Mouse (Mus musculus): ENCODE measurements around the gene Lmna. TPM values are rescaled to one million over a fixed set of nuclear protein-coding genes. Genes with fewer than 3 reads are reported as not detected.

The Lmna gene
- total RNA-seq, 1 experiment = 121 TPM

GRCm38 (mm10) chr3:88480679-88481078 lies 29.1 kb downstream of the Lmna start:
- H3K4me1 ChIP-seq (ENCODE audit: control insufficient read depth in 2 of 2, insufficient read depth in 2 of 2, low read length in 2 of 2, poor library complexity in 1 of 2) = peaks cover 3 to 12% of the 10 kb centered on the region in 2 experiments; a peak in 2 of 4 replicates
- H3K4me3 ChIP-seq (ENCODE audit: insufficient read depth in 1 of 2, low read depth in 1 of 2, low read length in 2 of 2, poor library complexity in 1 of 2, severe bottlenecking in 1 of 2) = no peak overlapping the region
- no peak for TF ChIP-seq HCFC1 (IDR thresholded peaks at IDR 0.05; ENCODE audit: borderline replicate concordance, insufficient read depth, low read length)
- TF ChIP-seq MAFK (IDR thresholded peaks at IDR 0.05; ENCODE audit: insufficient read depth, low read depth, low read length) = no peak
- no peak for TF ChIP-seq ZC3H11A (IDR thresholded peaks at IDR 0.05; ENCODE audit: borderline replicate concordance, low read depth, low read length)
- no peak for TF ChIP-seq CHD2 (IDR thresholded peaks at IDR 0.05; ENCODE audit: low read depth, low read length)
- TF ChIP-seq ZNF384 (IDR thresholded peaks at IDR 0.05; ENCODE audit: low read depth, low read length) = no peak
- no peaks in the 10 kb centered on the region for H3K9me3 ChIP-seq (ENCODE audit: control insufficient read depth, insufficient read depth, low read depth, low read length)
- H3K36me3 ChIP-seq (ENCODE audit: control insufficient read depth, insufficient read depth, low read length, poor library complexity, severe bottlenecking) = no peaks in the 10 kb centered on the region
- H3K27ac ChIP-seq (ENCODE audit: insufficient read depth, low read depth, low read length, poor library complexity, severe bottlenecking) = no peak overlapping the region
- no peak overlapping the region for H3K9ac ChIP-seq (ENCODE audit: insufficient read depth, low read depth, low read length, poor library complexity, severe bottlenecking)
- in situ Hi-C loops (cut with MboI; ENCODE audit: low sequenced_read_pairs in 2 of 2, unreplicated experiment in 2 of 2) = no loop called here
- DNase-seq (ENCODE audit: low read depth, low spot score) = no peak

- Histone ChIP-seq H3K36me3 (ENCODE audit: control insufficient read depth, insufficient read depth, low read length, poor library complexity, severe bottlenecking) (no peaks in the 10 kb centered on the region), H3K27ac (ENCODE audit: insufficient read depth, low read depth, low read length, poor library complexity, severe bottlenecking) (no peak overlapping the region), H3K9ac (ENCODE audit: insufficient read depth, low read depth, low read length, poor library complexity, severe bottlenecking) (no peak overlapping the region), H3K4me3 (ENCODE audit: insufficient read depth in 1 of 2, low read depth in 1 of 2, low read length in 2 of 2, poor library complexity in 1 of 2, severe bottlenecking in 1 of 2) (no peak overlapping the region), H3K4me1 (ENCODE audit: control insufficient read depth in 2 of 2, insufficient read depth in 2 of 2, low read length in 2 of 2, poor library complexity in 1 of 2) (peaks cover 0 to 11% of the 10 kb centered on the region in 2 experiments; a peak in 1 of 4 replicates), H3K9me3 (ENCODE audit: control insufficient read depth, insufficient read depth, low read depth, low read length) (no peaks in the 10 kb centered on the region)
- in situ Hi-C loops (cut with MboI; ENCODE audit: low sequenced_read_pairs in 2 of 2, unreplicated experiment in 2 of 2) = loop anchor here in 1 of 2 experiments (10.0 kb wide), 1 partner anchor 75 kb away; no protein-coding TSS in a partner anchor
- DNase-seq (ENCODE audit: low read depth, low spot score) = no peak
- TF ChIP-seq MAFK (IDR thresholded peaks at IDR 0.05; ENCODE audit: insufficient read depth, low read depth, low read length) (no peak), ZC3H11A (IDR thresholded peaks at IDR 0.05; ENCODE audit: borderline replicate concordance, low read depth, low read length) (no peak), HCFC1 (IDR thresholded peaks at IDR 0.05; ENCODE audit: borderline replicate concordance, insufficient read depth, low read length) (no peak), CHD2 (IDR thresholded peaks at IDR 0.05; ENCODE audit: low read depth, low read length) (no peak), ZNF384 (IDR thresholded peaks at IDR 0.05; ENCODE audit: low read depth, low read length) (no peak)
These were observed 29.9 kb downstream of the Lmna start for GRCm38 (mm10) chr3:88479828-88480227.

GRCm38 (mm10) chr3:88479163-88479562 lies 30.6 kb downstream of the Lmna start:
- DNase-seq (ENCODE audit: low read depth, low spot score) = no peak
- TF ChIP-seq ZNF384 (IDR thresholded peaks at IDR 0.05; ENCODE audit: low read depth, low read length) = no peak
- TF ChIP-seq HCFC1 (IDR thresholded peaks at IDR 0.05; ENCODE audit: borderline replicate concordance, insufficient read depth, low read length) = no peak
- TF ChIP-seq ZC3H11A (IDR thresholded peaks at IDR 0.05; ENCODE audit: borderline replicate concordance, low read depth, low read length) = no peak
- TF ChIP-seq CHD2 (IDR thresholded peaks at IDR 0.05; ENCODE audit: low read depth, low read length) = no peak
- no peak for TF ChIP-seq MAFK (IDR thresholded peaks at IDR 0.05; ENCODE audit: insufficient read depth, low read depth, low read length)
- Histone ChIP-seq H3K27ac (ENCODE audit: insufficient read depth, low read depth, low read length, poor library complexity, severe bottlenecking) (no peak overlapping the region), H3K4me3 (ENCODE audit: insufficient read depth in 1 of 2, low read depth in 1 of 2, low read length in 2 of 2, poor library complexity in 1 of 2, severe bottlenecking in 1 of 2) (no peak overlapping the region), H3K36me3 (ENCODE audit: control insufficient read depth, insufficient read depth, low read length, poor library complexity, severe bottlenecking) (no peaks in the 10 kb centered on the region), H3K9ac (ENCODE audit: insufficient read depth, low read depth, low read length, poor library complexity, severe bottlenecking) (no peak overlapping the region), H3K9me3 (ENCODE audit: control insufficient read depth, insufficient read depth, low read depth, low read length) (no peaks in the 10 kb centered on the region), H3K4me1 (ENCODE audit: control insufficient read depth in 2 of 2, insufficient read depth in 2 of 2, low read length in 2 of 2, poor library complexity in 1 of 2) (peaks cover 0 to 10% of the 10 kb centered on the region in 2 experiments; a peak in 1 of 4 replicates)
- in situ Hi-C loops (cut with MboI; ENCODE audit: low sequenced_read_pairs in 2 of 2, unreplicated experiment in 2 of 2) = loop anchor here in 1 of 2 experiments (10.0 kb wide), 1 partner anchor 74 kb away; no protein-coding TSS in a partner anchor

- Histone ChIP-seq H3K4me1 (ENCODE audit: control insufficient read depth in 2 of 2, insufficient read depth in 2 of 2, low read length in 2 of 2, poor library complexity in 1 of 2) (peaks cover 0 to 4% of the 10 kb centered on the region in 2 experiments; a peak in 1 of 4 replicates), H3K4me3 (ENCODE audit: insufficient read depth in 1 of 2, low read depth in 1 of 2, low read length in 2 of 2, poor library complexity in 1 of 2, severe bottlenecking in 1 of 2) (no peak overlapping the region), H3K9me3 (ENCODE audit: control insufficient read depth, insufficient read depth, low read depth, low read length) (no peaks in the 10 kb centered on the region), H3K27ac (ENCODE audit: insufficient read depth, low read depth, low read length, poor library complexity, severe bottlenecking) (no peak overlapping the region), H3K36me3 (ENCODE audit: control insufficient read depth, insufficient read depth, low read length, poor library complexity, severe bottlenecking) (no peaks in the 10 kb centered on the region), H3K9ac (ENCODE audit: insufficient read depth, low read depth, low read length, poor library complexity, severe bottlenecking) (no peak overlapping the region)
- peak; percentile 39; the same call in 1 of the 2 replicates for TF ChIP-seq ZC3H11A (IDR thresholded peaks at IDR 0.05; ENCODE audit: borderline replicate concordance, low read depth, low read length)
- TF ChIP-seq ZNF384 (IDR thresholded peaks at IDR 0.05; ENCODE audit: low read depth, low read length) = no peak
- 0 out of 2 replicates have a peak, but pooled peaks have one; percentile 41 for TF ChIP-seq HCFC1 (IDR thresholded peaks at IDR 0.05; ENCODE audit: borderline replicate concordance, insufficient read depth, low read length)
- in situ Hi-C loops (cut with MboI; ENCODE audit: low sequenced_read_pairs in 2 of 2, unreplicated experiment in 2 of 2) = loop anchor here in 1 of 2 experiments (10.0 kb wide), 1 partner anchor 73 kb away; no protein-coding TSS in a partner anchor
- peak; percentile 86 for DNase-seq (ENCODE audit: low read depth, low spot score)
These were observed 32.0 kb downstream of the Lmna start for GRCm38 (mm10) chr3:88477735-88478134.
